Mouse (Mus musculus) liver, embryonic 14.5 days (tissue): Measurements from ENCODE around the gene Nfkbie. TPM values are rescaled to one million over a fixed set of nuclear protein-coding genes. Genes with fewer than 3 reads are reported as not detected.

ENCODE experiments used
- ATAC-seq: fragments of 200-750 bp; cut with Nextera tagmentation; 2 replicates; pipeline ENCODE4 v1.8.0; 2017; ENCODE audit warnings: moderate number of reproducible peaks, mild to moderate bottlenecking, moderate library complexity; ENCODE audit not compliant: insufficient read depth
- DNase-seq, 3 experiments: peaks; one replicate each; pipeline ENCODE4 v3.0.0-alpha.2; 2012 to 2013; ENCODE audit warnings: low read depth in 3 of 3, low spot score in 3 of 3
- H3K27ac ChIP-seq: fragments of 300-500 bp; sonication (generic); 2 replicates; pipeline ENCODE4 v1.5.1; 2014; ENCODE audit warnings: moderate library complexity, mild to moderate bottlenecking, control low read depth, inconsistent platforms
- H3K27me3 ChIP-seq: fragments of 300-500 bp; sonication (generic); 2 replicates; pipeline ENCODE4 v1.6.1; 2014; ENCODE audit warnings: mild to moderate bottlenecking, low read length, moderate library complexity; ENCODE audit not compliant: control insufficient read depth, insufficient read depth
- H3K36me3 ChIP-seq: fragments of 300-500 bp; sonication (generic); replicated peaks from 2 replicates; pipeline ENCODE4 v1.6.1; 2014; ENCODE audit warnings: low read depth; ENCODE audit not compliant: control insufficient read depth, insufficient read depth
- H3K4me1 ChIP-seq, 2 experiments: fragments of 200-500 bp in 1 of 2; fragments of 300-500 bp in 1 of 2; sonication (generic) in 1 of 2; replicated peaks; 2 replicates each; pipeline ENCODE4 v1.6.1; 2012 to 2014; ENCODE audit warnings: antibody characterized with exemption in 1 of 2, inconsistent platforms in 1 of 2, low read length in 1 of 2; ENCODE audit not compliant: control insufficient read depth in 2 of 2, insufficient read depth in 2 of 2
- H3K4me2 ChIP-seq: fragments of 300-500 bp; sonication (generic); 2 replicates; pipeline ENCODE4 v1.6.1; 2014; ENCODE audit warnings: low read depth, mild to moderate bottlenecking, control low read depth, moderate library complexity
- H3K4me3 ChIP-seq, 2 experiments: fragments of 200-500 bp in 1 of 2; fragments of 300-500 bp in 1 of 2; sonication (generic) in 1 of 2; 2 replicates each; pipeline ENCODE4 v1.5.1; 2012 to 2014; ENCODE audit warnings: low read depth in 2 of 2, low read length in 2 of 2, mild to moderate bottlenecking in 2 of 2, control low read depth in 1 of 2, inconsistent platforms in 1 of 2, moderate library complexity in 1 of 2; ENCODE audit not compliant: insufficient read depth in 1 of 2
- H3K9ac ChIP-seq: fragments of 300-500 bp; sonication (generic); replicated peaks from 2 replicates; pipeline ENCODE4 v1.6.1; 2014; ENCODE audit warnings: mild to moderate bottlenecking, control low read depth, moderate library complexity
- H3K9me3 ChIP-seq: fragments of 300-500 bp; sonication (generic); 2 replicates; pipeline ENCODE4 v1.6.1; 2016; ENCODE audit warnings: low read length, mixed read lengths; ENCODE audit not compliant: control insufficient read depth
- CTCF ChIP-seq: IDR thresholded peaks from 2 replicates; pipeline ENCODE4 v1.5.1; 2016; ENCODE audit warnings: antibody characterized with exemption, low read depth, control low read depth
- EP300 ChIP-seq: IDR thresholded peaks from 2 replicates; pipeline ENCODE4 v1.6.1; 2016; ENCODE audit warnings: antibody characterized with exemption, low read depth
- WGBS: fragments of 180-500 bp; shearing (Covaris S2); extraction: QIAGEN DNeasy Blood & Tissue Kit; methylation state at CpG from one replicate; pipeline ENCODE4 v1.1.7; 2014; ENCODE audit not compliant: insufficient replicate concordance; 5-methylcytosine and 5-hydroxymethylcytosine counted together
- polyA plus RNA-seq, 2 experiments: library from polyadenylated mRNA; depleted of rRNA in 1 of 2; stranded (reverse) in 1 of 2; unstranded in 1 of 2; fragments of >200 nt; fragmentation: Nextera tagmentation in 1 of 2; extraction: Ambion mirVana in 1 of 2; gene quantifications; 2 replicates each; pipeline versions ENCODE4 v1.2.1 to v1.2.3; 2012 to 2014

The Nfkbie gene
- polyA plus RNA-seq, 2 experiments = 0.65 to 0.66 TPM

DNA sequence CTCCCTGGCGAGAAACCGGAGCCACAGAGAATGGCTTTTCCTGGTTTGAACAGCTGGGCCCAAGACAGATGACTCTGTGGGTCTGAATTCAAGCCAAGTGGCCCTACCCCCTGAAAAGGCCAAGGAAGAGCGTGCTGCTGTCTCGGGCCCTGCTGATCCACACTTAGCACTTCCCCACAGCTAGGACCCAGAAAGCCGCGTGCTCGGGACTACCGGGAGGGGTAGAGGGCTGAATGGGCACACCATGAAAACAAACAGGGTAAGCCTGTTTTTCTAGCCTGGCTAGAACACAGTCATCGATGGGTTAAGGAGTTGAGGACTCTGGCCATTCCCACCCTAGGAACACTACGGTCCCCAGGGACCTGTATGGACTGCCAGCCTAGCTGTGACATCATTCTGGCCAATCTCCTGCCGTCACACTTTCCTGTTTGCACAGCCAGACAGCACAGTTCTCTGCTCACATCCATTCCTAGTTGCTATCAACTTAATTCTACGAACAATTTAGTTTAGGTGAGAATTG is 25.5 kb downstream of the Nfkbie start:
- ATAC-seq (no peak), DNase-seq (no peak)
- no peaks in the 10 kb centered on the region for H3K9me3 ChIP-seq
- peaks cover 22% of the 10 kb centered on the region for H3K36me3 ChIP-seq
- H3K27ac ChIP-seq = peak overlapping the region; percentile 80
- no peaks in the 10 kb centered on the region for H3K27me3 ChIP-seq
- WGBS = 35% methylated on average over 12 of the region's 12 CpGs
- no peak for TF ChIP-seq EP300
- TF ChIP-seq CTCF = no peak
- H3K4me2 ChIP-seq = peak overlapping the region; percentile 51
- H3K4me3 ChIP-seq = no peak overlapping the region
- no peak overlapping the region; the same call in 1 of the 2 replicates for H3K9ac ChIP-seq
- H3K4me1 ChIP-seq = peaks cover 24 to 32% of the 10 kb centered on the region in 2 experiments

DNA sequence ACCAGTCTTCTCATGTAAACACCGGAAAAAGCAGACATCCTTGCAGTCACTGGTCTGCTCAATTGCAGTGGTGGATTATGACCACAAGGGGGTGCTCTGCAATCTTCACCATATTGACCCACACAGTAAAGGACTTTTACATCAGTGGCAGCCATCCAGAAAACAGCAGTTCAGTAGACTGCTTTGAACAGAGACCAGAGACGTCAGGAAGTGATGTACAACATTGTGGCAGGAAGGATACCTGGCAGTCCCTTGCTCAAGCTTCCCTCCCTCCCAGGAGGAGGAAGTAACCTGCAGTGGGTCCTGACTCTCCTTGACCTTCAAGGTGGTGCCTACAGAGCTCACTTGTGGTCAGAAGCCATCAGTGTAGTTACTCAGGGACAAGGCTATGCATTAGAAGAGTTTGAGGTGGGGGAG is 26.1 kb downstream of the Nfkbie start:
- DNase-seq (peak; percentile 75 to 80 (median 77)), ATAC-seq (peak; percentile 40; the same call in 1 of the 2 replicates)
- no peak overlapping the region; the same call in 1 of the 2 replicates for H3K9ac ChIP-seq
- H3K4me2 ChIP-seq = peak overlapping the region; percentile 51
- H3K27me3 ChIP-seq = no peaks in the 10 kb centered on the region
- TF ChIP-seq EP300 = no peak
- TF ChIP-seq CTCF = peak; percentile 95
- H3K9me3 ChIP-seq = no peaks in the 10 kb centered on the region
- peaks cover 24 to 32% of the 10 kb centered on the region in 2 experiments for H3K4me1 ChIP-seq
- peak overlapping the region; percentile 80 for H3K27ac ChIP-seq
- peaks cover 28% of the 10 kb centered on the region for H3K36me3 ChIP-seq
- 3% methylated on average over 2 of the region's 2 CpGs for WGBS
- H3K4me3 ChIP-seq = no peak overlapping the region

DNA sequence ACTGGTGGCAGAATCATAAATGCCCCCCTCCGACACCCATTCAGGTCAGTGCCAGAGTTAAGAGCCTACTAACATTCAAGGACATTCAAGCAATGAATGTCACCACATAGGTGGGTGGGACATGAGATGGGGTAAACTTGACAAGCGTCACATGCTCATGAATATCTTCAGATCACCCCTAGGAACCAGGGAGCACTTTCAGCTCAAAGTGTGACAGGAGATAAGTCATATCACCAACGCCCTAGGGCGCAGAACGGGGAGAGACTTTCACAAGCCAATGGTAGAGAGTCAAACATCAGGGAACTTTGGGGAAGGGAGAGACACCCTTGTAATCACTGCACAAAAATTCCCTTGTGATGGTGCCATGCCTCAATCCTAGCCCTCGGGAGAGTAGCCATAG is 26.7 kb downstream of the Nfkbie start:
- Histone ChIP-seq H3K9ac (0 out of 2 replicates have a peak overlapping the region, but pooled peaks have one; percentile 7), H3K4me2 (peak overlapping the region; percentile 51), H3K27me3 (no peaks in the 10 kb centered on the region), H3K36me3 (peaks cover 34% of the 10 kb centered on the region), H3K4me1 (peaks cover 24 to 32% of the 10 kb centered on the region in 2 experiments), H3K27ac (peak overlapping the region; percentile 80), H3K4me3 (no peak overlapping the region), H3K9me3 (no peaks in the 10 kb centered on the region; the same call in 1 of the 2 replicates)
- DNase-seq (peak in 2 of 3 experiments; percentile 69 to 74), ATAC-seq (peak; percentile 72)
- TF ChIP-seq EP300 = peak; percentile 74
- no peak for TF ChIP-seq CTCF
- 33% methylated on average over 6 of the region's 6 CpGs for WGBS

DNA sequence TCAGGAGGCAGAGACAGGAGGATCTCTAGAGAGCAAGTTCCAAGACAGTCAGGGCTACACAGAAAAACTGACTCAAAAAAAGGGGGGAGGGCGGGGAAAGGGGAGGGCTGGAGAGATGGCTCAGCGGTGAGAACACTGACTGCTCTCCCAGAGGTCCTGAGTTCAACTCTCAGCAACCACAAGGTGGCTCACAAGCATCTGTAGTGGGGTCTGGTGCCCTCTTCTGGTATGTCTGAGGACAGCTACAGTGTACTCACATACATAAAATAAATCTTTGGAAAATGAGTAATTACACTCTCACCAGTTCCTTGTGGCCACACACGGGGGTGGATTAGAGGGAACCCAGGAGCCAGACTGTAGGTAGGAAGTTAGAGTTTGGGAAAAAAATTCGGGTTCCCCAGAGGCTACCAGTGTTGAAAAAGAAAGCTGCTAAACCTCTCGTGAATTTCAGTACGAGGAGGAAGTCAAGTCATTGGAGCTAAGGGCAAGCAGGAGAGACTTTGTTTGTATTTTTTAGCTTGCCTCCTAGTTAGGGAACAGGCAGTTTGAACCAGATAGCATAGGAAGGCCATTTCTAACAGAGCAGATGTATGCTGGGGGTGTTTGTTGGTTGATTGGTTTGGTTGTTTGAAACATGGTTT is 27.3 kb downstream of the Nfkbie start:
- no peaks in the 10 kb centered on the region; the same call in 1 of the 2 replicates for H3K9me3 ChIP-seq
- peak in 1 of 3 experiments; percentile 44 for DNase-seq
- peak overlapping the region; percentile 80 for H3K27ac ChIP-seq
- no peaks in the 10 kb centered on the region for H3K27me3 ChIP-seq
- ATAC-seq = peak; percentile 58
- H3K4me2 ChIP-seq = peak overlapping the region; percentile 51
- WGBS = 43% methylated on average over 6 of the region's 6 CpGs
- H3K4me3 ChIP-seq = no peak overlapping the region
- H3K4me1 ChIP-seq = peaks cover 24 to 32% of the 10 kb centered on the region in 2 experiments
- no peak overlapping the region for H3K9ac ChIP-seq
- peaks cover 39% of the 10 kb centered on the region for H3K36me3 ChIP-seq
- no peak for TF ChIP-seq EP300
- TF ChIP-seq CTCF = peak; percentile 93

DNA sequence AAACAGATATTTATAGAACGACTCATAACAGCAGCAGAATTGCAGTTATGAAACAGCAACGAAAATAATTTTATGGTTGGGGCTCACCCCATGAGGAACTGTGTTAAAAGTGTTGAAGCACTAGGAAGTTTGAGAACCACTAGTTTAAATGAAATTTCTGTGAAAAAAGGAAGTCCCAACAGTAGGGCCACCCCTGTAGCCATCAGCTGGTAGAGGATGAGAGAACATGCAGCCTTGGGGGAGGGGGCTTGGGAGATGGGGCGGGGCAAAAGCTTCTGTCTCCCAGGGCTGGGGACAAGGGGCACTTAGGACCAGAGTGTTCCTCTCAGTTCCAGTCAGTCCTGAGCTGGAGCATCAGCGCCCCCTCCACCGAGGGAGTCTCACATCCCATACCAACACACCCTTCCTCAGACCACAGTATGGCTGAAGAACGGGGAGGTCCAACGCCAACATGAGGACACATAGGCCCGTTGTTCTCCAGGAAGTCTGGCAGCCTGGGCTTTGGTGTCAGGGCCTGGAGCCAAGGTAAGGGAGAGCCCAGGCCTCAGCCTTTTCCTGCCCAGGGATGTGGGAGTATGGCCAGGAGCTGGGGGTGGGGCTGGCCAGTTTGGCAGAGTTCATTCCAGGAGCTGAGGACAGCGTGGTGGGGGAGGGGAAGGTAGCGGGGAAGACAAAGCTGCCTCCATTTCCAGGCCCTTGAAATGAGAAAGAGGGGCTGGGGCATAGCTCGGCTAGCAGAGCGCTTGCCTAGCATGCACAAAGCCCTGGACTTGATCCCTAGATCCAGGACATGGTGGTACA is 28.8 kb downstream of the Nfkbie start:
- ATAC-seq (no peak), DNase-seq (no peak)
- no peak for TF ChIP-seq CTCF
- no peak for TF ChIP-seq EP300
- WGBS = 54% methylated on average over 12 of the region's 12 CpGs
- no peak overlapping the region for H3K4me2 ChIP-seq
- H3K9me3 ChIP-seq = no peaks in the 10 kb centered on the region; the same call in 1 of the 2 replicates
- H3K9ac ChIP-seq = no peak overlapping the region
- peaks cover 24 to 32% of the 10 kb centered on the region in 2 experiments for H3K4me1 ChIP-seq
- no peak overlapping the region for H3K4me3 ChIP-seq
- peak overlapping the region; percentile 23; the same call in 1 of the 2 replicates for H3K27ac ChIP-seq
- H3K27me3 ChIP-seq = no peaks in the 10 kb centered on the region
- peaks cover 53% of the 10 kb centered on the region for H3K36me3 ChIP-seq
